Mouse (Mus musculus): ENCODE measurements around the gene Dennd1a. TPM values are rescaled to one million over a fixed set of nuclear protein-coding genes. Genes with fewer than 3 reads are reported as not detected.

Gene Dennd1a
- total RNA-seq, 2 experiments from 2014 or later = 33.7 to 35.3 TPM

DNA sequence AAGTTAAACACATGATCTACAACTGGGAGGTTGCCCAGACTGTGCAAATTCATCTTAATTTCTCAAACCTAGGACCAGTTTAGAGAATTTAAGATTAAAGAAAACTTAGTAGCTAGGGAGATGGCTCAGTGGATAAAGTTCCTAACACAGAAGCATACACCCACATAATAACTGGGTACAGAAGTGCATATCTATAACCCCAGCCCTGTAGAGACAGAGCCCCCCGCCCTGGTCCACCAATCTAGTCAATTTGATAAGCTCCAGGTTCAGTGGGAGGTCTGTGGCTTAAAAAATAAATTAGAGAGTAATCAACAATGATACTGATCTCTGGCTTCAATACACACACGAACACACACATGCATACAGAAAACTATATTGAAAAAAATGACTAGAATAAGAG, 51.6 kb downstream of the Dennd1a start:
- DNase-seq (ENCODE audit: low spot score in 2 of 2) = no peak

DNA sequence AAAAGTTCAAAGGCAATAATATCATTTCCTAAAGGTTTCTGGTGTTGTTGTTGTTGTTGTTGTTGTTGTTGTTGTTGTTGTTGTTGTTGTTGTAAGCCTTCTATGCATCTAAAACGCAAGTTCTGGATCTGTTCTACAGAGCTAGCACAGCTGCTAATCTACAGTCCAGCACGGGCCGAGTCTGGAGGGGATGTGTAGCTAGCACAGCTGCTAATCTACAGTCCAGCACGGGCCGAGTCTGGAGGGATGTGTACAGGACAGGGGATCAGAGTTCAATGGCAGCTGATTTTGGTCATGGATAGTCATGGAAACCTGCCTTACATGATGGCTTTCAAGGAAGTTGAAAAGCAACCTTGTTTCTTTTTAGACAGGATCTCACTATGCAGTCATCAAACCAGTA, 57.3 kb downstream of the Dennd1a start:
- DNase-seq (ENCODE audit: low spot score in 2 of 2) = no peak

DNA sequence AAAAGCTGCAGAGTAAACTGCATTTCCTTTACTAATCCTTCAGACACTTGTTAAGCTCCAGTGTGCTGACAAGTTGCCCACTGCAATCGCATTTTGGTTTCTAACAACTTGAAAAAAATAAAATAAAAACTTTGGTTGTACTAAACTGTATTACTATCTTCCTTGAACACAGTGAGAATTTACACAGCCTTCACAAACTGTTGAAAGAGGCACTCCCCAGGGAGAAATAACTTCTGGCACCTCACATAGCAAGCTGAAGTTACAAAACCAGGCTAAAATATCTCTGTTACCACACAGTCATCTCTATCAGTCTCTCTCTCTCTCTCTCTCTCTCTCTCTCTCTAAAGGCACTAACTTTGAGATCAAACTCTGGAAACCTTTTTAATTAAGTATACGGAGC, 63.4 kb downstream of the Dennd1a start:
- DNase-seq (ENCODE audit: low spot score in 2 of 2) = no peak

DNA sequence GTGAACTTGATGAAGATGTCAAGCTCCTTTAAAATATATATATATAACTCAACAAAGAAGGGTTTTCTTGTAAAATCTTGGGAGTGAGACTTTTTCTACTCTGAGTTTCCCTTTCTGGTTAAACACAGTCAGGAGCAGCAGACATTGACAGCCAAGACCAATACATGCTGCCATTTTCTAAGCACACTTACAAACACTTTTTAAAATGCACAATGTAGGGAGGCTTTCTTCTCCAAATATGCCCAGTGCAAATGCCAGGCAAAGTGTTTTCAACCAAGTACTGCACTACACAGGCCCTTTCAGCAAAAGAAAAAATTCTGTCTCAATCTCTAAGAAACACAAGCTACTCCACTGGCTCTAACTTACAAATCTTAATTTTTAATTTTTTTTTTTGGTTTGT, 65.7 kb downstream of the Dennd1a start:
- no peak for DNase-seq (ENCODE audit: low spot score in 2 of 2)

DNA sequence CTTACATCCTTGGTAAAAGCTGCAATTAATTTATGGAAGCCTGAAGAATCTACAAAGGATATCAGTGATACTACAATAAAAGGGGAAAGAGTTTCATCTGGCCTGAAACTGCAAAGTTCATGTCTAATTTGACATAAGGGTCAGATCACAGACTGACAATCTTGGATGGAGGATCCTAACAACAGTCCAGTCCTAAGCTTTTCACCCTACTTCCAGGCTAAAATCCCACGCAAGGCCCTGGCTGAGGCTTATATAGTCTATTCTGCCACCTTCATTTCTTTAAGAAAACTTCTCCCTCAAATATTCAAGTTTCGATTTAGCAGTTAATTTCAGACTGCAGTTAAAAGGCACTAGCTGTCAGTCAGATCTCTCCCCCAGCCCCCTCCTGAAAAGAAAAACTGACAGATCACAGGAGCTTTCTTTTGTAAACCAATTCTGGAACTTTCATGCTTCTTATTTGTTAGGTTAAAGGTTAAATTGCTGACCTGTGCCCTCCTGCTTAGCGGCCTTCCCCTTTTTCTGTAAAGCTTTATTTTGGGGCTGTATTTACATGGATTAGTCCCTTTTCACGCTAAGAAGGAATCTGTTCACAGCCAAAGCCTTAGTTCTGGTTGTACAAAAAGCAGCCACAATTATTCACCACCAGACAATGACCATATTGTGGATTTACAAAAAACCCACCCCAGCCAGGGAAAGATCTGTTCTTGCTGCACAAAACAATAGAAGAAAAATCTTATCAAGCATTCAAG, 66.3 kb downstream of the Dennd1a start:
- no peak for DNase-seq (ENCODE audit: low spot score in 2 of 2)

DNA sequence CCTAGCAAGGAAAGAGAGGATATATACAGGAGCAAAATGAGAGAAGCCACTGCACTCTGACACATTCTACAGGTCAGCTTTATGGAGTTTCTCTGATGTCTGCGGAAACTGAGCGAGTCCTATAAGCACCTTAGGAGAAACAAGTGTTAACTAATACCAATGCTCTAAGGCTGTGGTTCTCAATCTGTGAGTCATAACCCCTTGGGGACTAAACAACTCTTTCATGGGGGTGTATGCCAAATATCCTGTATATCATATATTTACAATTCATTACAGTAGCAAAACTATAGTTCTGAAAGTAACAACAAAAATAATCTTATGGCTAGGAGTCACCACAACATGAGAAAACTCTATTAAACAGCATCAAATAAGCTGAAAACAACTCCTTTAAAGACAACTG, 67.5 kb downstream of the Dennd1a start:
- no peak for DNase-seq (ENCODE audit: low spot score in 2 of 2)

DNA sequence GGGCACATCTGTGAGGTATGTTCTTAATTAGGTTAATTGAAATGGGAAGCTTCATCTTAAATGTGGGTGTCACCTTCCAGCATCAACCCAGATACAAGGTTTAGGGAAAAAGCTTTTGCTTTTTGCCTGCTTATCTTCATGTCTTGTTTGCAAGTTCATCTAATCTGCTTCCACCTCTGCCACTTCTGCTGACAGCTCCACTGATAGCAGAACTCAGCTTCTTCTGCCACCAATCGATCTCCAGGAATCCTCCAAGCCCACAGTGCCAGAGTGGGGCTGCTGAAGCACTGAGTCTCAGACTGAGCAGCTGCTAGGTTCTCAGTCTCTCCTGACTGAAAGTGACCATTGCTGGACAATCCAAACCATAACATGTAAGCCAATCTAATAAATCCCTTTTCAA, 74.1 kb downstream of the Dennd1a start:
- no peak for DNase-seq (ENCODE audit: low spot score in 2 of 2)

DNA sequence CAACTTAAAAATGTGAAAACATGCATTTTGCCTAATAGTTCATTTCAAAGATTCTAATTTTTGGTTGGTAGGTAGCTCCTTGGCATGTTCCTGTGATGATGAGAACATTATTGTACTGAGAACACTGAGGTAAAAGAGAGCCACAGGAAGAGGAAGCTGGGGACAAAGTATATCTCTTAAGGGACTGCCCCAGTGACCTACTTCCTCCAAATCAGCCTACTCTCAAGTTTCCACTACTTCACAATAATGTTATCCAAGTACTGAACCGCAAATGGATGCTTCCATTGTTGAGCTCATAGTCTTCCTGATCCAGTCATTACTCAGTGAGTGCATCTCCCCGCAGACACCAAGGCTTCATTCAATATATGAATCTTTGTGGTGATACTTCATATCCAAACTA, 75.8 kb downstream of the Dennd1a start:
- DNase-seq (ENCODE audit: low spot score in 2 of 2) = no peak

DNA sequence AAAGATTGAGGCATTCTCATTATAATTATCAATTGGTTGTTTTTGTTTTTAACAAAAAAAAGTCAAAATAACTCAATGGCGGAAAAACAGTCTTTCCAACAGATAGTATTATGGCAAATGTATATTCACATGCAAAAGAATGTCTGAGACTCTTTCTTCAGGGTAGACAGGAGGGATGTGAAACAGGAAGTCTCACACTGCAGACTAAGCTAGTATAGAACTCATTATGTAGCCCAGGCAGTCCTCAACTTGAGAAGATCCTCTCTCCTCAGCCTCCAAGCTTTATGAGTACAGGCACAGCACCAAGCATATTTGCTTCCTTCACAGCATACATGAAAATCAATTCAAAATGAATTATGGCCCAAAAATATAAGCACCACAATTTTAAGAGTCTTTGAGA, 79.4 kb downstream of the Dennd1a start:
- no peak for DNase-seq (ENCODE audit: low spot score in 2 of 2)

DNA sequence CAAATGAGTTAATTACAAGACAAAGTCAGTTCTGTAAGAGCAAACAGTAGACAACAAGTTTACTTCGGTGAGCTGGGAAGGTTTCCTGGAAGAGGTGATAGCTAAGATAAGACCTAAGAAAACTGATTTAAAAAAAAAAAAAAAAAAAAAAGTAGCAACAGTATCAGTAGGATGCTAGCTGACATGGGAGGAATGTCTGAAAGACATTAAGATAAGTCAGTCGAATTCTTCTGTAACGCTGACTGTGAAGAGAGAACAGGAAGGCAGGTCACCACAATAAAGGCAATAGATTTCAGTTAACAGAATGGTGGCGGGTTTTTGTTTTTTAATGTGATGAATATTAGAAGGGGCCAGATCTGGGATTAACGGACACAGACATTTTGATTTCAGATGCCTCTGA, 81.9 kb downstream of the Dennd1a start:
- no peak for DNase-seq (ENCODE audit: low spot score in 2 of 2)

DNA sequence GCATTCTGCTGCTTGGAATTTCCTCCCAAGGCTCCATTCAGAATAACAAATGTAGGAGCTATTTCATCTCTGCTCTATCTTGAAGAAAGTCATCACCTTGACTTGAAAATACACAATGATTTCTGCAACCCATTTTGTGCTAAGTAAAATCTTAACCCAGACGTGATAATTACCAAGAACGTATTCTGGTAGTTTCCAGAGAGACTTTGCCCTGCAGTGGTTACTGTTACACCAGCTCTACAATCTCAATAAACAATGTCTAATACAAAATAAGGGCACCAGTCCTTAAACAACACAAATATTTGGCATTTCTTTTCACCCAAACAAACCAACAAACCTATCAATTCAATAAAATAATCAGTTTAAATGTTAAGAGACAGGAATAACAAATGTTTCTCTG, 82.5 kb downstream of the Dennd1a start:
- no peak for DNase-seq (ENCODE audit: low spot score in 2 of 2)

DNA sequence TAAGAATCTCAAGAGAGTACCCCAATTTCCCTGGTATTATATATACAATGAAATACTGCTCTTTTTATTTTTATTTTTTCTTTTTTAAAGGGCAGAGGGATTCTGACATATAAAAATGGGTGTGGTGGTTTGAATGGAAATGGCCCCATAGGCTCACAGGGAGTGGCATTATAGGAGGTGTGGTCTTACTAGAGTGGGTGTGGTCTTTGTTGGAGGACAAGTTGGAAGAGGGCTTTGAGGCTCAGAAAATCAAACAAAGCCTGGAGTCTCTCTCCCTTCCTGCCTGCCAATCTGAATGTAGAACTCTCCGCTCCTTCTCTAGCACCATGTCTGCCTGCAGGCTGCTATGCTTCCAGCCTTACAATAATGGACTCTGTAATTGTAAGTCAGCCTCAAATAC, 89.1 kb downstream of the Dennd1a start:
- no peak for DNase-seq (ENCODE audit: low spot score in 2 of 2)

DNA sequence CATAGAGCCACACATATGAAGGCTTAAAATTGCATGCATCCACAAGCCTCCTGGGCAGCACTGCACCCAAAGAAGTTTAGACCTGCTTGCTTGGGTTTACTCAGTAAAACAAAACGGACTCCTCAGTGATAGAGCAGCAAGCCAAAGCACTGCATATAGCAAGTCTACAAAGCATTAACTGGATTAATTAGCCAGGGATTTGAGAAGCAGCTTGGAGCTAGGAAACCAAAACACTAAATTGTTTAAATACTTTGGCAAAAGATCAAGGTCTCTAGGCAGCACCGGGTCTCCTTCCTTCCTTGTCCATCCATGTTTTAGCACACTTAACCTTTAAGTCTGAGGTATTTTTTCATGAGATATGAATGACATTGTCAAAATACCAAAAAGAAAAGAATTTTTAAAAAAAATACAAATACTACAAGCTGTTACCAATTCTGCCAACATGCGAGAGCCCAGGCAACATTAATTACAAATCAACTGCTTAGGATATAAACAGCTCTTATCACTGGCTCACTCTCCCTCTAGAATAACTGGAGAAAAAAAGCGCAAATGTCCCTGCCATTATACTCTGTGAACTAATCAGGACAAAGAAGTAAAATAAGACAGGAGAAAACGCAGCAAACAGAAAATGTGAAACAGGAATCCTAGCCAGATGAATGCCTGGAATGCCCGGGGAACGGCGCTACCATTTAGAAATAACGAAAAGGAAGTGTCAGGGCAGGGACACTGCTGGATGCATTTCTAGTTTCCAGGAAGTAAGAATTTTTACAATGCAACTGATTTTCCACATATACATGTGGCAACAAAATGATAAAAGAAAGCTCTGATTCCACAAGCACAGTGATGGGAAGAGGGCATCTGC, 90.8 kb downstream of the Dennd1a start:
- no peak for DNase-seq (ENCODE audit: low spot score in 2 of 2)

DNA sequence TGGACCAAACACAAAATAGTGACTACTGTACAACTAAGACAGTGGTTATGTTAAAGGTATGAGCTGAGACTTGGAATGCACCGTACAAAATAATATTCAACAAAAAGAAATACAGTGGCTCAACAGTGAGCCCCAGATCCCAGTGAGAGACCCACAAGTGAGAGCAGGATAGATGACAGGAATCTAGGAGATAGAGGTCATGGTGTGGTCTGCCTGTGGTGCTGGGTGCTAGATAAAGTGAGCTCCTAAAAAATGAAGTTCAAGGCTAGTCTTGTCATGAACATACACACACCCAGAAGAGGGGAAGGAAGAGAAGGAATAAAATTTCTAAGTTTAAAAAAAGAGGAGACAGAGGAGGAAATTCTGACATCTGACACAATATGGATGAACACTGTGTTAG, 95.2 kb downstream of the Dennd1a start:
- DNase-seq (ENCODE audit: low spot score in 2 of 2) = no peak

DNA sequence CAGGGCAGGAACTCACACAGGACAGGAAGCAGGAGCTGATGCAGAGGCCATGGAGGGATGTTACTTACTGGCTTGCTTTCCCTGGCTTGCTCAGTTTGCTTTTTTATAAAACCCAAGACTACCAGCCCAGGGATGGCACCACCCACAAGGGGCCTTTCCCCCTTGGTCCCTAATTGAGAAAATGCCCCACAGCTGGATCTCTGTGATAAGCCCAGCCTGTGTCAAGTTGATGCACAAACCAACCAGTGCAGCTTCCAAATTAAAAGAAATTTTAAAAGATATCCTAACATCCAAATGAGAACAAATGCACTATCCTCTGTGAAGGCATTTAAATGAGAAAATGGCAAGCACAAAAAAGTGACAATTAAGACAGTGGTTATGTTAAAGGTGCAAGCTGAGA, 95.6 kb downstream of the Dennd1a start:
- DNase-seq (ENCODE audit: low spot score in 2 of 2) = no peak

DNA sequence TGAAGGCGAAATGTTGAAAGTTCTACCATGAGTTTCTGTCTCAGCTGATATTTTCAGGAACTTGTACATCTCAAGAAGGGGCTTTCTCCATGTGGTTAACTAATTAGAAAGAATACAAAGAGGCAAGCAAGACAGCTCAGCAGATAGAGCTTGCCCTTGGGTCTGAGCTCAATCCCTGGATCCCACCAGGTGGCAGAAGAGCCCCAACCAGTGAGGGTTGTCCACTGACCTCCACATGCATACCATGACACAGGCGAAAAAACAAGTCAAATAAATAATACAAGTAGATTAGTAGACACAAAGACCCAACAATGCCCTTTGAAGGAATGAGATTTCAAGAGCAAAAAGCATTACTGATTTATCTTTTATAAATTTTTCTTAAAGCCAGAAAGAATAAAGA, 100.8 kb downstream of the Dennd1a start:
- DNase-seq (ENCODE audit: low spot score in 2 of 2) = no peak

DNA sequence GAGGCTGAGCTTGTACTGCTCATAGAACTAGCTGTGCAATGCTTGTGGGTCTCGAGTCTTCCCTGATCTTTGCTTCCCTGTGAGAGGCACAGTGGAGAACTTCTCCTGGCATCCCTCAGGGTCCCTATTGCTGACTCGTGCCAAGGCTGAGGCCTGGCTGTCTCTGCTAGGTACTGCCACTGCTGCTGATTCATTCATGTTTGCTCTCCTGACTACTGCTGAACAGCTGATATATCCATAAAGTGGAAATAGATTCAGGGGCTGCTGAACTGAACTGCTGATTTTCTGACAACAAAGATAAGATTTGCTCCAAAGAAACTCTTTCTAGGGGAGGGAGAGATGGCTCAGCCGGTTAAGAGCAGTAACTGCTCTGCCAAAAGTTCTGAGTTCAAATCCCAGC, 102.2 kb downstream of the Dennd1a start:
- no peak for DNase-seq (ENCODE audit: low spot score in 2 of 2)

DNA sequence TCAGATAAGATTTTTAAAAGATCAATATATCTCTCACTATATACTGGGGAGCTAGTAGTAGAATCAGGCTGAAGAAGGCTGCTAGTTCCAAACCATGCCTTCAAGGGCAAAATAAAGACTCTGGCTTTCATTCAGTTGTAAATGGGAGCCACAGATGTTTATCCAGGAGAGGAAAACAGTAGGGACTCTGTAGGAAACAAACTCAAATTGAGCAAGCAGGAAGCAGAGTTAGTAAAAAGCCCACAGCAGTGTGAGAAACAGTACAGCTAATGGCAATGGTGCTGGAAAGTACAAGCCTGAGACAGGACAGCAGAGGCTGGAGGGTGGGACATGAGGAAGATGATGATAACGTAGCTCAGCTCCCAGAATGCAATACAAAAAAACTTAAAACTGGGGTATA, 103.3 kb downstream of the Dennd1a start:
- DNase-seq (ENCODE audit: low spot score in 2 of 2) = no peak

DNA sequence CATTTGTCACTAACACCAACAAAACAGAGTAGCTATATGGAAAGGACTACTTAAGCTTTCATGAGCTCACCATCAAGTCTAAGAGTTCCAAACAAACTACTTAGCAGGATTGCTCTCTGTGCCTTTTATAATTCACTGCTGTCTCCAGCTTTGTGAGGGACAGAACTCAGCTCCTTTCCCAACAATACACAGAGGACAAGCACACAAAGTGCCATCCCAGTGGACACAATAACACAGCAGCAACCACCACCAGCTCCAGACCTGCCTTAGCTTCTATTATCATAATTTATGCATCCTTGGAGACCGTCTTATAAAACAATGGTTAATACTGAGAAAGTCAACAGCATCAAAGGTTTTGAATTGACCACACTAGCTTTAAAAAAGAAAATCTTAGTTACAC, 104.9 kb downstream of the Dennd1a start:
- DNase-seq (ENCODE audit: low spot score in 2 of 2) = no peak

DNA sequence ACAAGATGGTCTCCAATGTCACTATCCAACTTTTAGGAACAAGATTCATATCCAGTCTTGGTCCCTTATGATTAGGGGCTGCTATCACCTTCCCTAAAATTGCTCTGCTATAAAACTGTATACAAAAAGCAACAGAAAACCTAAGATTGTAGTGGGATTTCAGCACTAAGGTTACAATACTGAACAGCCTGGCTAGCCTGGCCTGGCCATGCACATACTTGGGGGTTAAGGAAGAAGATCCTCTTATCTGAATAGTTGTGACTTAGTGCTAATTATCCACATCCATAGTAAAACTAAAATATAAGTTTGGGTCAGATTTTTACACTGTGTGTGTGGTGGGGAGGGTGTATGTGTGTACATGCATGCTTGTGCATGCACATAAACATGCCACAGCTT, 109.6 kb downstream of the Dennd1a start:
- no peak for DNase-seq (ENCODE audit: low spot score in 2 of 2)

DNA sequence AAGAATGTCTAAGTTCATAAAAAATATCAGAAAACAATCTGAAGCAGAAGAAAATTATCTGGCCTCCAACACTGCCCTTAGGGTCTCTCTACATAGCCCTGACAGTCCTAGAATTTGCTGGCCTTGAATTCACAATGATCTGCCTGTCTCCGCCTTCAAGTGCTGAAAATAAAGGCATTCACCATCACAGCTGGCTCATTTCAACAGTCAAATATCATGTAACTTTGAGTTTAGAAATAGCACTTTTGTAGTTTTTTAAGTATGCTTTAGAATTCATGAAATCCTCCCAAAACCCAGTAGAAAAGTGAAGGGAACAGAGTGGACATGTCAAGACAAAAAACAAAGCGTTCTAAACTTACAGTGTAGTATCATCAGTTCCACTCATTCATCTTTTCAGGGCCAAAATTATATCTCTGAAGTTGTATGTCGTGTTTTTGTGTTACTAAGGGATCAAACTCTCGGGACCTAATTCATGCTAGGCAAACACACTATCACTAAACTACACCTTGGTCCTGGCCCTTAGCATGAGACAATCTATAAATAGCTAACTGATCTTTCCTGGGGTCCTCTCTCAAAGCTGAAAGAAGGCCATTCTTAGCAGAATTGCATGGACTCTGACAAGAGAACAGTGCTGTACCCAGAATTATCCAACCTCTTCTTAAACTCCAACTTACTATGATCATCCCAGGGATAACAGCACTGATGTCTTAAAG, 110.2 kb downstream of the Dennd1a start:
- DNase-seq (ENCODE audit: low spot score in 2 of 2) = no peak

DNA sequence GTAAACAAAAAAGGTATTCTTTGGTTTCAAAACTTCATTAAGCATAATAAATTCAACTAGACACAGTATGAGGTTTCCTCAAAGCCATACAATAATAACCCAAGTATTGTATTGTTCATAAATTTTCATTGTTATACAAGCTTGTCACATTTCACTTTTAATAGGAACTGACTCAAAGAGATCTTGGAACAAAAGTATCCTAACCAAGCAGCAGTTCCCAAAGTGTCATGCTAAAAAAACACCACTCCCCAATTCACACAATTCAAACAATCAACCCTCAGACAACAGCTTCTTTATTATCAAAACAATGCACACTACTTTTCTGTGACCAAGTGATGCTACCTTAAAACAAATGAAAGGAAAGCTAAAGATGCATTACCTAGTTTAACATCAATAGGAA, 111.9 kb downstream of the Dennd1a start:
- DNase-seq (ENCODE audit: low spot score in 2 of 2) = no peak
